Mouse (Mus musculus) hindbrain, postnatal 0 days (tissue): ENCODE measurements around the gene Akr1cl. TPM values are rescaled to one million over a fixed set of nuclear protein-coding genes. Genes with fewer than 3 reads are reported as not detected.
A peak's percentile ranks its signal among the peaks of the same experiment; 100 is the strongest.

ENCODE experiments used
- ATAC-seq: fragments of 200-750 bp; cut with Nextera tagmentation; 2 replicates; pipeline ENCODE4 v1.8.0; 2017; ENCODE audit warnings: mild to moderate bottlenecking, moderate TSS enrichment, moderate library complexity
- DNase-seq: peaks from one replicate; pipeline ENCODE4 v3.0.0-alpha.2; 2015; ENCODE audit warnings: low spot score
- H3K27ac ChIP-seq: fragments of 300-500 bp; sonication (generic); 2 replicates; pipeline ENCODE4 v1.5.1; 2014; ENCODE audit warnings: mild to moderate bottlenecking
- H3K27me3 ChIP-seq: fragments of 300-500 bp; sonication (generic); 2 replicates; pipeline ENCODE4 v1.6.1; 2014; ENCODE audit warnings: low read length, mixed read lengths; ENCODE audit not compliant: insufficient read depth
- H3K36me3 ChIP-seq: fragments of 300-500 bp; sonication (generic); 2 replicates; pipeline ENCODE4 v1.6.1; 2014; ENCODE audit warnings: low read length, mixed read lengths; ENCODE audit not compliant: insufficient read depth
- H3K4me1 ChIP-seq: fragments of 300-500 bp; sonication (generic); 2 replicates; pipeline ENCODE4 v1.6.1; 2014; ENCODE audit warnings: antibody characterized with exemption, low read length, mixed read lengths; ENCODE audit not compliant: insufficient read depth
- H3K4me2 ChIP-seq: fragments of 300-500 bp; sonication (generic); 2 replicates; pipeline ENCODE4 v1.6.1; 2014; ENCODE audit warnings: low read depth, mild to moderate bottlenecking, low read length, moderate library complexity, mixed read lengths
- H3K4me3 ChIP-seq: fragments of 300-500 bp; sonication (generic); 2 replicates; pipeline ENCODE4 v1.5.1; 2014; ENCODE audit warnings: low read length
- H3K9ac ChIP-seq: fragments of 300-500 bp; sonication (generic); replicated peaks from 2 replicates; pipeline ENCODE4 v1.6.1; 2014; ENCODE audit warnings: mild to moderate bottlenecking, low read length, moderate library complexity, mixed read lengths
- H3K9me3 ChIP-seq: fragments of 300-500 bp; sonication (generic); 2 replicates; pipeline ENCODE4 v1.6.1; 2016; ENCODE audit warnings: low read length, mixed read lengths
- CTCF ChIP-seq: IDR thresholded peaks from 2 replicates; pipeline ENCODE4 v1.5.1; 2016; ENCODE audit warnings: antibody characterized with exemption, control low read depth, low read depth
- WGBS: fragments of 180-500 bp; shearing (Covaris S2); extraction: QIAGEN DNeasy Blood & Tissue Kit; methylation state at CpG from one replicate; pipeline ENCODE4 v1.1.7; 2014; 5-methylcytosine and 5-hydroxymethylcytosine counted together
- polyA plus RNA-seq: library from polyadenylated mRNA; unstranded; fragments of >200 nt; fragmentation: Nextera tagmentation; extraction: Ambion mirVana; gene quantifications from 2 replicates; pipeline ENCODE4 v1.2.1, GENCODE M21; 2015
- total RNA-seq: library from RNA; depleted of rRNA; stranded (reverse); fragments of >200 nt; gene quantifications from 2 replicates; pipeline ENCODE4 v1.2.3, GENCODE M21; 2014; rRNA removed

Akr1cl gene
- total RNA-seq (not detected in 2 replicates), polyA plus RNA-seq (0.10 and 0.13 TPM in 2 replicates)

- no peak within 1 kb of the TSS for H3K4me3 ChIP-seq
- no peaks in the 10 kb centered on the region for H3K36me3 ChIP-seq
- H3K9me3 ChIP-seq, result no peaks in the 10 kb centered on the region
- H3K27me3 ChIP-seq, result no peaks in the 10 kb centered on the region
- H3K9ac ChIP-seq, result no peak within 1 kb of the TSS
- ATAC-seq, result no peak
- DNase-seq, result no peak
- no peak within 1 kb of the TSS for H3K4me2 ChIP-seq
- no peak for TF ChIP-seq CTCF
- H3K27ac ChIP-seq, result no peak within 1 kb of the TSS
- H3K4me1 ChIP-seq, result no peaks in the 10 kb centered on the region
Observed at GRCm38 (mm10) chr1:65032641-65033040, at the start of gene Akr1cl. TSS of gene Akr1cl (minus strand) at chr1:65032759.

DNA sequence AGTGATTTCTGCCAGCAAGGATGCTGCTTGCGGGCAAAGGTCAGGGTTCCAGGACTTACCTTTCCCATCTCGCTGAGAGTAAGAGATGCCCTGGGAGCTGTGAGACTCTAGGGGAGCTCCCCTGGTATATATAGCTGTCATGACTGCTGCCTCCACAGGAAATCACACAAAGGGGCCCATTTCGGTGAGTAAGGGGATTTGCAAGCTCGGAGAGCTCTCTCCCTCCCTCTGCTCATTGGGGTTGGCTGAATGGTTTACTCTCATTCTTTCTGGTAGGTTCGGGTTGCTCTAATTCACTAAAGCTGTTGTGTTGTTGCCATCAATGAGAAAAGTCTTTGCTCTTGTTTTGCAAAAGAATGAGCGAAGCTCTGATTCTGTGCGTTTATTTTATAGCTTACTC is 49.6 kb upstream of the Akr1cl start, which contains the start of gene Crygb:
Gene Crygb (minus strand): TSS at position 101 of the 400 bp plus-strand sequence.
- Histone ChIP-seq H3K9me3 (no peaks in the 10 kb centered on the region), H3K36me3 (no peaks in the 10 kb centered on the region), H3K27me3 (no peaks in the 10 kb centered on the region), H3K4me3 (no peak within 1 kb of the TSS), H3K4me1 (no peaks in the 10 kb centered on the region), H3K27ac (no peak within 1 kb of the TSS), H3K9ac (no peak within 1 kb of the TSS), H3K4me2 (no peak within 1 kb of the TSS)
- no peak for ATAC-seq
- DNase-seq, result no peak
- TF ChIP-seq CTCF, result no peak
- WGBS, result 38% methylated on average over 7 of the region's 7 CpGs

DNA sequence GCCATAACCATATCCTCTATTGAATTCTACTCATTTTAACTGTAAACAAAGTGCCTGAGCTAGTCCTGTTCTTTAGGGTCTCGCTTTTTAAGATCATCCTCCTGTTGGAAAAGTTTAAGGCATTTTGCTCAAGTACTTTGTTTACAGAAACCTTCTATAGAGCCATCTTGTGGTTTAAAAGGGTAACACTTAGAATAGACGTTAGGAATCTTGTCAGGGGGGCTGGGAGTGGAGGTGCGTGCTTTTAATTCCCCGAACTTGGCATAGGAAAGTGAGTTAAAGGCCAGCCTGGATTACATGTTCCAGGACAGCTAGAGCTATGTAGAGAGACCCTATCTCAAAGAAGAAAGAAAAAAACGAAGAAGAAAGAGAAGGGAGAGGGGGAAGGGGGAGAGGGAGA is 43.0 kb upstream of the Akr1cl start:
- no peaks in the 10 kb centered on the region for H3K27me3 ChIP-seq
- 21% methylated on average over 5 of the region's 5 CpGs for WGBS
- H3K4me3 ChIP-seq, result no peak overlapping the region
- no peaks in the 10 kb centered on the region for H3K4me1 ChIP-seq
- no peak overlapping the region for H3K27ac ChIP-seq
- no peaks in the 10 kb centered on the region for H3K9me3 ChIP-seq
- no peak overlapping the region for H3K4me2 ChIP-seq
- DNase-seq (no peak), ATAC-seq (no peak)
- no peak overlapping the region for H3K9ac ChIP-seq
- TF ChIP-seq CTCF, result peak; percentile 57
- no peaks in the 10 kb centered on the region for H3K36me3 ChIP-seq

GRCm38 (mm10) chr1:65073589-65073988 is 41.0 kb upstream of the Akr1cl start, which contains the start of gene Crygc:
TSS of gene Crygc (minus strand) at chr1:65073689.
- Histone ChIP-seq H3K4me1 (no peaks in the 10 kb centered on the region), H3K36me3 (no peaks in the 10 kb centered on the region), H3K9ac (no peak within 1 kb of the TSS), H3K27ac (no peak within 1 kb of the TSS), H3K27me3 (no peaks in the 10 kb centered on the region), H3K9me3 (no peaks in the 10 kb centered on the region), H3K4me2 (no peak within 1 kb of the TSS), H3K4me3 (no peak within 1 kb of the TSS)
- 58% methylated on average over 6 of the region's 6 CpGs for WGBS
- DNase-seq, result no peak
- no peak for TF ChIP-seq CTCF
- no peak for ATAC-seq

GRCm38 (mm10) chr1:65067842-65068241 is 35.3 kb upstream of the Akr1cl start:
- Histone ChIP-seq H3K4me3 (no peak overlapping the region), H3K4me2 (no peak overlapping the region), H3K27ac (no peak overlapping the region), H3K9ac (no peak overlapping the region), H3K36me3 (no peaks in the 10 kb centered on the region), H3K27me3 (no peaks in the 10 kb centered on the region), H3K9me3 (no peaks in the 10 kb centered on the region), H3K4me1 (no peaks in the 10 kb centered on the region)
- no peak for TF ChIP-seq CTCF
- DNase-seq (no peak), ATAC-seq (no peak)

- TF ChIP-seq CTCF, result no peak
- WGBS, result 73% methylated on average over 15 of the region's 15 CpGs
- Histone ChIP-seq H3K4me2 (no peak overlapping the region), H3K4me3 (no peak overlapping the region), H3K9ac (no peak overlapping the region), H3K27ac (no peak overlapping the region), H3K36me3 (no peaks in the 10 kb centered on the region), H3K4me1 (no peaks in the 10 kb centered on the region), H3K27me3 (no peaks in the 10 kb centered on the region), H3K9me3 (no peaks in the 10 kb centered on the region)
- ATAC-seq (no peak), DNase-seq (peak; percentile 28)
Observed at GRCm38 (mm10) chr1:65064201-65064600, 31.6 kb upstream of the Akr1cl start.

DNA sequence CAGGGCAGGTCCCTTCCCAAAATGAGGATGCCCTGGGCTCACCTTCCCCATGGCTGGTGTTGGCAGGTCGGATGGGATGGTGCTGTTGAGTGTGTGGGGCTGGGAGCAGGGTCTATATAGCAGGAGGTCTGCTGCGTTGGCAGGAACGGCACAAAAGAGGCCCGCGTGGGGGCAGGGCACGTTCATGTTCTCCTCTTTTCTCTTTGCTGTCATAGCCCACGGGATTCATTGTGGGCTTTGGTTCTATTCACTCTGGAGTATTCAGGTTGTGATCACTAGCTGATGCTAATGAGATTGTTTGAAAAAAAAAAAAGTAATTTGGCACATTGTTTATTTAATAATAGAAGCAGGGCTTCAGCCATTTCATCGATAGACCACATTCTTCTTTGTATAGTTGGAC is 30.8 kb upstream of the Akr1cl start, which contains the start of gene Crygd:
Gene Crygd (minus strand): TSS at position 101 of the 400 bp plus-strand sequence.
- Histone ChIP-seq H3K4me3 (no peak within 1 kb of the TSS), H3K9ac (no peak within 1 kb of the TSS), H3K4me2 (no peak within 1 kb of the TSS), H3K27ac (no peak within 1 kb of the TSS), H3K4me1 (no peaks in the 10 kb centered on the region), H3K36me3 (no peaks in the 10 kb centered on the region), H3K27me3 (no peaks in the 10 kb centered on the region), H3K9me3 (no peaks in the 10 kb centered on the region)
- WGBS, result 57% methylated on average over 8 of the region's 8 CpGs
- no peak for TF ChIP-seq CTCF
- no peak for ATAC-seq
- DNase-seq, result no peak
